Mouse (Mus musculus): ENCODE results near the gene Slc39a13. TPM values are rescaled to one million over a fixed set of nuclear protein-coding genes. Genes with fewer than 3 reads are reported as not detected.
A peak's percentile ranks its signal among the peaks of the same experiment; 100 is the strongest.

Gene Slc39a13
- polyA plus RNA-seq, 1 experiment from 2014 or later: 33.3 TPM

GRCm38 (mm10) chr2:91084179-91084820 lies 14.1 kb upstream of the Slc39a13 start:
- Histone ChIP-seq H3K27ac (ENCODE audit: low read length) (no peak overlapping the region), H3K4me1 (replicated peaks; ENCODE audit: control insufficient read depth, insufficient read depth, low read length) (no peaks in the 10 kb centered on the region), H3K4me3 (replicated peaks; ENCODE audit: low read length) (no peak overlapping the region), H3K9me3 (ENCODE audit: control insufficient read depth, low read length) (no peaks in the 10 kb centered on the region), H3K9ac (replicated peaks; ENCODE audit: low read depth, low read length) (no peak overlapping the region), H3K4me2 (ENCODE audit: low read length) (no peak overlapping the region), H3K27me3 (replicated peaks; ENCODE audit: control insufficient read depth, insufficient read depth, low read length) (no peaks in the 10 kb centered on the region), H3K36me3 (ENCODE audit: control insufficient read depth, insufficient read depth) (no peaks in the 10 kb centered on the region)
- no peak for ATAC-seq
- 82% methylated on average over 15 of the region's 15 CpGs for WGBS

DNA sequence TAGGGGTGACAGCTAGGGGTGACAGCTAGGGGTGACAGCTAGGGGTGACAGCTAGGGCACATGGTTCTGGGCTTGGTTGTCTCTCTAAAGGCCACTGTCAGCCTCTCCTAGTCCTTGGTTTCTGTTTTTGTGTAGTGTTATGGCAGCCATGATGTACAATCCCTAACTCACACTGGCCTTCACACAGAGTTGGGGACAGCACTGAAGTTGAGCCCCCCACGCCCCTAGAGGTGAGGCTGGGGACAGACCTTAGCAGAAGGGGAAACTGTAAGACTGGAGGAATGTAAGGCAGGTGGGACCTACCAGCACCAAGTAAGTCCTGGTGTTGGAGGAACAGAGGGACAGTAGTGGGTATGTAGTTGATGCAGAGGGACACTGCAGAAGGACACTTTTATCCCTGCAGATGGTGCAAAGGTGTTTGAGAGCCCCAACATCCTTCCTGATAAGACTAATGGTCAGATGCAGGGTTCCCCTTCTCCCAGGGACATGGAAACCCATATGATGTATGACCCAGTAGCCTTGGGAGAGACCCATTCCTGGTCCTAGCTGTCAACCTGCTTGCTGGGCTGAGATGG lies 13.2 kb upstream of the Slc39a13 start:
- Histone ChIP-seq H3K9me3 (ENCODE audit: control insufficient read depth, low read length) (no peaks in the 10 kb centered on the region), H3K36me3 (ENCODE audit: control insufficient read depth, insufficient read depth) (no peaks in the 10 kb centered on the region), H3K4me3 (replicated peaks; ENCODE audit: low read length) (no peak overlapping the region), H3K27me3 (replicated peaks; ENCODE audit: control insufficient read depth, insufficient read depth, low read length) (no peaks in the 10 kb centered on the region), H3K4me1 (replicated peaks; ENCODE audit: control insufficient read depth, insufficient read depth, low read length) (peaks cover 6% of the 10 kb centered on the region), H3K4me2 (ENCODE audit: low read length) (no peak overlapping the region), H3K9ac (replicated peaks; ENCODE audit: low read depth, low read length) (no peak overlapping the region), H3K27ac (ENCODE audit: low read length) (no peak overlapping the region)
- WGBS: 63% methylated on average over 1 of the region's 1 CpGs
- no peak for ATAC-seq

GRCm38 (mm10) chr2:91082844-91083243 lies 12.6 kb upstream of the Slc39a13 start:
- Histone ChIP-seq H3K9ac (replicated peaks; ENCODE audit: low read depth, low read length) (no peak overlapping the region), H3K4me3 (replicated peaks; ENCODE audit: low read length) (no peak overlapping the region), H3K27me3 (replicated peaks; ENCODE audit: control insufficient read depth, insufficient read depth, low read length) (no peaks in the 10 kb centered on the region), H3K36me3 (ENCODE audit: control insufficient read depth, insufficient read depth) (no peaks in the 10 kb centered on the region), H3K4me2 (ENCODE audit: low read length) (no peak overlapping the region), H3K9me3 (ENCODE audit: control insufficient read depth, low read length) (no peaks in the 10 kb centered on the region), H3K4me1 (replicated peaks; ENCODE audit: control insufficient read depth, insufficient read depth, low read length) (peaks cover 8% of the 10 kb centered on the region), H3K27ac (ENCODE audit: low read length) (no peak overlapping the region)
- ATAC-seq: no peak
- WGBS: 81% methylated on average over 11 of the region's 11 CpGs

DNA sequence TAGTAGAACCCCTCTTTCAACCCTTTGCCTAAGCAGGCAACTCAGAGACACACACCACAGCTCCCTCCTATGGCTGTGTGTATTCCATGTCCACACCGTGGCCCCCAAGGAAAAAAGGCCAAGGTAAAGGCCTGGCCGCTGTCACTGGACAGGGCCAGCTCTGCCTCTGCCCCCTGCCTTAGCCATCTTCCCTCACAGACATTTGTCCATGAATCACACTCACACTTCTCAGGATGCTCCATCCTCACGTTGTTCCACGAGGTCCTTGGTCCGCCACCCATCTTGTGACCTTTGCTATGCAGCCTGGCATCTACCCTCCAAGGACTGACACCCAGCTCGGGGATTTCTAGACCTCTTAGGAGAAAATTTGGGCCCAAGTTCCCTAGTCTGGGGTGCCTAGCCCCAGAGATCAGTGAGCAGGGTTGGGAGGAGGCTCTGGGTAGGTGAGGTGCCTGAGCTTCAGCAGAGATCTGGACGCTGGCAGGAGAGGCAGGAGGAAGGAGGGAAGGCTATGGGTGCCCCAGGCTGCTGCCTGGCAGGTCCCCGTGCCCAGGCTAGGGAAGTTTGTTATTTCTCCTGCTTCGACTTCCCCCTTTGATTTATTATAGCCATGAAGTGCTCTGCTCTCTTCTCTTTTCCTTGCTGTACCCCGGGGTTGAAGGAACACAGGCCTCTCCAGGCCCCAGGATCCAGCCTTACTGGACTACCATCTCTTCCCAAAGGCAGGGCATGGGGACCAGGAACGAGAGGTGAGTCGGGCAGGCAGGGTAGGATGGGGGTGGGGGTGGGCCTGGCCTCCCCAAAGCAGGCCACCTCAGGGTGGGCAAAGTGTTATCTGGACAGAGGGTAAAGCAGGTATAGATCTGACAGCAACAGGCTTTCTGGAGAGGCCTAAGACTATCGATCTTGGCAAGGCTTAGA lies 11.8 kb upstream of the Slc39a13 start, which contains the start of gene Spi1:
TSS of gene Spi1 (plus strand) at position 616 of the 921 bp plus-strand sequence.
- Histone ChIP-seq H3K36me3 (ENCODE audit: control insufficient read depth, insufficient read depth) (no peaks in the 10 kb centered on the region), H3K4me3 (replicated peaks; ENCODE audit: low read length) (no peak within 1 kb of the TSS), H3K9ac (replicated peaks; ENCODE audit: low read depth, low read length) (no peak within 1 kb of the TSS), H3K4me1 (replicated peaks; ENCODE audit: control insufficient read depth, insufficient read depth, low read length) (peaks cover 8% of the 10 kb centered on the region), H3K9me3 (ENCODE audit: control insufficient read depth, low read length) (no peaks in the 10 kb centered on the region), H3K27ac (ENCODE audit: low read length) (no peak within 1 kb of the TSS), H3K4me2 (ENCODE audit: low read length) (no peak within 1 kb of the TSS), H3K27me3 (replicated peaks; ENCODE audit: control insufficient read depth, insufficient read depth, low read length) (no peaks in the 10 kb centered on the region)
- 86% methylated on average over 13 of the region's 13 CpGs for WGBS
- ATAC-seq: no peak

DNA sequence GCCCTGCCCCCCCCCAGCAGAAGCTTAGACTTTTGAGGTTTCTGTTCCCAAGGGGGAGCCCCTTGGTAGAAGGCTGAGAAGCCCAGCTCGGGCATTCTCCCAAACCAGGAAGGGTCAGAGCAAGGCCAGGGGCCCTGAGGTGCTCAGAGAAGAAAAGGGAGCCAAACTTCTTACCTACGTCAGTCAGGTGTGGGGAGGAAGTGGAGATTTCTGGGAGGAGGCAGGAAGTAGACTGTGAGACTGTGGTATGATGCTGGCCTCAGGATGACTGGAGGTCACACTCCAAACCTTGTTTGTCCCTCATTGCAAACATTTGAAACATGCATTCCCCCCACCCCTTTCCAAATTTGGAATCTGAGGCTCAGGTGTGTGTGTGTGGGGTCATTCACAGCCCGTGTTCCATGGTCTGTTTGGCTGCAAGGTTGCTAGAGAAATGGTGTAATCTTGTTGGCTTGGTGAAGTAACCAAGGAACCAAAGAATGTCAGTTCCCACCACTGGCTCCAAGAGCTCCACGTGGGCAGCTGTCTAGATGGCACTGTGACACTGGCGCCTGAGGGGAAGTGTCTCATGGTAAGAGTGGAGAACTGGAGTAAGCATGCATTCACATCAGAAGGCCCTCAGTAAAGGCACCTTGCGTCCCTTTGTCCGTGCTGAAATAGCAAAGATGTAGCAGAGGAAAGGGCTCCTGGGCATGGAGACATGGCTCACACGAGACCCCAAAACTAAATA lies 10.7 kb upstream of the Slc39a13 start:
- Histone ChIP-seq H3K9ac (replicated peaks; ENCODE audit: low read depth, low read length) (no peak overlapping the region), H3K27me3 (replicated peaks; ENCODE audit: control insufficient read depth, insufficient read depth, low read length) (no peaks in the 10 kb centered on the region), H3K4me1 (replicated peaks; ENCODE audit: control insufficient read depth, insufficient read depth, low read length) (peaks cover 8% of the 10 kb centered on the region), H3K9me3 (ENCODE audit: control insufficient read depth, low read length) (no peaks in the 10 kb centered on the region), H3K4me3 (replicated peaks; ENCODE audit: low read length) (no peak overlapping the region), H3K27ac (ENCODE audit: low read length) (no peak overlapping the region), H3K36me3 (ENCODE audit: control insufficient read depth, insufficient read depth) (no peaks in the 10 kb centered on the region), H3K4me2 (ENCODE audit: low read length) (no peak overlapping the region)
- no peak for ATAC-seq
- WGBS: 84% methylated on average over 8 of the region's 8 CpGs

DNA sequence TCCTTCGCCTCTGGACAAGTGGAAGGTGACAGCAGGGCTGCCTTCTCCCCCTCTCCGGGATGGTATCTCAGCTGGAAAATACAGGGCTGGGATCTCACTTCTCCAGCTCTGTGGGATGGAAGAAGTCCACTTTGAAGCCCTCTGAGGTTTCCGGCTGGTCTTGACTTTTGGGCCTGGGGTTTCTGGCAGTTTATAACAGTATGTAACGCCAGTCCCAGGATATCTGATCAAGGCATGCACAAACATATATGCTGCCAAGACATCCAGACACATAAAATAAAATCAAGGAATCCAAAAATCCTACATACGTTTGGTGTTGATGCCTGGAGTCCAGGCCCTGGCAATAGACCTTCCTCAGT lies 8.8 kb upstream of the Slc39a13 start:
- Histone ChIP-seq H3K4me3 (replicated peaks; ENCODE audit: low read length) (peak overlapping the region; percentile 55), H3K9ac (replicated peaks; ENCODE audit: low read depth, low read length) (peak overlapping the region; percentile 68), H3K27ac (ENCODE audit: low read length) (no peak overlapping the region), H3K36me3 (ENCODE audit: control insufficient read depth, insufficient read depth) (no peaks in the 10 kb centered on the region), H3K9me3 (ENCODE audit: control insufficient read depth, low read length) (no peaks in the 10 kb centered on the region), H3K4me2 (ENCODE audit: low read length) (peak overlapping the region; percentile 85), H3K4me1 (replicated peaks; ENCODE audit: control insufficient read depth, insufficient read depth, low read length) (peaks cover 8% of the 10 kb centered on the region), H3K27me3 (replicated peaks; ENCODE audit: control insufficient read depth, insufficient read depth, low read length) (no peaks in the 10 kb centered on the region)
- 29% methylated on average over 5 of the region's 5 CpGs for WGBS
- no peak; the same call in 1 of the 2 replicates for ATAC-seq

- peak; percentile 76 for ATAC-seq
- Histone ChIP-seq H3K4me1 (replicated peaks; ENCODE audit: control insufficient read depth, insufficient read depth, low read length) (peaks cover 8% of the 10 kb centered on the region), H3K36me3 (ENCODE audit: control insufficient read depth, insufficient read depth) (no peaks in the 10 kb centered on the region), H3K9me3 (ENCODE audit: control insufficient read depth, low read length) (no peaks in the 10 kb centered on the region), H3K27me3 (replicated peaks; ENCODE audit: control insufficient read depth, insufficient read depth, low read length) (no peaks in the 10 kb centered on the region), H3K27ac (ENCODE audit: low read length) (no peak overlapping the region), H3K9ac (replicated peaks; ENCODE audit: low read depth, low read length) (peak overlapping the region; percentile 68), H3K4me3 (replicated peaks; ENCODE audit: low read length) (peak overlapping the region; percentile 55), H3K4me2 (ENCODE audit: low read length) (peak overlapping the region; percentile 85)
- WGBS: under 1% methylated on average over 27 of the region's 36 CpGs
Measured at GRCm38 (mm10) chr2:91078314-91079025, 8.3 kb upstream of the Slc39a13 start.

DNA sequence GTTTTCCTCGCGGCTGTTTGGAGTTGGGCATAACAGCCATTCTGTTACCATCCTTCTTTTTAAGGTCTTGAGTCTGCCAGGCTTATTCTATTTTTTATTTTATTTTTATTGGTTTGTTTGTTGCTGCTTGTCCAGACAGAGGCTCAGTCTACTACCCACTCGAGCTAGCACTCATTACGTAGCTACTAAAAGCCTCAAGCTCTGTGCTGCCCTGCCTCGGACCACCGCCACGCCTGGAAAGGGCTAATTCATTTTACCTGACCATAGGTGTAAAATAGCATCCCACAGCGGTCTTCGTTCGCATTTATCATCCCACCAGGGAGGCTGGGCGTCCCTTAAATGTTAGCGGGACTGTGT lies 7.7 kb upstream of the Slc39a13 start:
- WGBS: 12% methylated on average over 12 of the region's 12 CpGs
- peak overlapping the region; percentile 37 for H3K9ac ChIP-seq (replicated peaks; ENCODE audit: low read depth, low read length)
- ATAC-seq: no peak
- H3K4me1 ChIP-seq (replicated peaks; ENCODE audit: control insufficient read depth, insufficient read depth, low read length): peaks cover 8% of the 10 kb centered on the region
- H3K27me3 ChIP-seq (replicated peaks; ENCODE audit: control insufficient read depth, insufficient read depth, low read length): no peaks in the 10 kb centered on the region
- H3K36me3 ChIP-seq (ENCODE audit: control insufficient read depth, insufficient read depth): no peaks in the 10 kb centered on the region
- H3K27ac ChIP-seq (ENCODE audit: low read length): no peak overlapping the region
- peak overlapping the region; percentile 55 for H3K4me3 ChIP-seq (replicated peaks; ENCODE audit: low read length)
- no peaks in the 10 kb centered on the region for H3K9me3 ChIP-seq (ENCODE audit: control insufficient read depth, low read length)
- peak overlapping the region; percentile 85 for H3K4me2 ChIP-seq (ENCODE audit: low read length)

Data from forebrain, embryonic 16.5 days (tissue).